Mouse (Mus musculus): ENCODE measurements around the gene Pitpnb.

- TF ChIP-seq CTCF (IDR thresholded peaks at IDR 0.05; ENCODE audit: control insufficient read depth, insufficient read depth, insufficient read length) (no peak), MAX (IDR thresholded peaks at IDR 0.05) (no peak), MYOD1 (IDR thresholded peaks at IDR 0.05; ENCODE audit: control insufficient read depth, insufficient read length, low read depth) (no peak), CEBPB (IDR thresholded peaks at IDR 0.05; ENCODE audit: low read depth) (no peak), MYOG (IDR thresholded peaks at IDR 0.05; ENCODE audit: control insufficient read depth, extremely low read depth, insufficient read length) (no peak), USF1 (IDR thresholded peaks at IDR 0.05; ENCODE audit: low read depth) (no peak), FOSL1 (IDR thresholded peaks at IDR 0.05; ENCODE audit: insufficient read depth, low read length, poor library complexity, severe bottlenecking) (no peak)
Measured at GRCm38 (mm10) chr5:111325813-111326212, 4.8 kb upstream of the Pitpnb start.
